Mouse (Mus musculus) heart, embryonic 10.5 days (tissue): ENCODE data around the gene Stk11ip. TPM values are rescaled to one million over a fixed set of nuclear protein-coding genes. Genes with fewer than 3 reads are reported as not detected.

ENCODE experiments used
- DNase-seq: peaks from one replicate; pipeline ENCODE4 v3.0.0-alpha.2; 2017; ENCODE audit warnings: low spot score
- H3K27ac ChIP-seq: fragments of 300-500 bp; sonication (generic); 2 replicates; pipeline ENCODE4 v1.5.1; 2016; ENCODE audit warnings: mild to moderate bottlenecking
- H3K27me3 ChIP-seq: fragments of 300-500 bp; sonication (generic); 2 replicates; pipeline ENCODE4 v1.6.1; 2016; ENCODE audit warnings: mild to moderate bottlenecking; ENCODE audit not compliant: poor library complexity, insufficient read depth, severe bottlenecking
- H3K36me3 ChIP-seq: fragments of 300-500 bp; sonication (generic); 2 replicates; pipeline ENCODE4 v1.6.1; 2016; ENCODE audit warnings: mild to moderate bottlenecking, moderate library complexity
- H3K4me1 ChIP-seq: fragments of 300-500 bp; sonication (generic); 2 replicates; pipeline ENCODE4 v1.6.1; 2016; ENCODE audit warnings: mild to moderate bottlenecking
- H3K4me3 ChIP-seq: fragments of 300-500 bp; sonication (generic); 2 replicates; pipeline ENCODE4 v1.5.1; 2016; ENCODE audit warnings: mild to moderate bottlenecking, moderate library complexity
- H3K9me3 ChIP-seq: fragments of 300-500 bp; sonication (generic); 2 replicates; pipeline ENCODE4 v1.6.1; 2016; ENCODE audit warnings: mild to moderate bottlenecking, moderate library complexity
- WGBS: fragments of 180-500 bp; shearing (Covaris S2); methylation state at CpG from one replicate; pipeline ENCODE4 v1.1.7; 2016; 5-methylcytosine and 5-hydroxymethylcytosine counted together
- polyA plus RNA-seq: library from polyadenylated mRNA; unstranded; fragments of >200 nt; fragmentation: Nextera tagmentation; extraction: Ambion mirVana; gene quantifications from 2 replicates; pipeline ENCODE4 v1.2.1, GENCODE M21; 2016

Stk11ip gene
- polyA plus RNA-seq, 1 experiment from 2014 or later, result 22.3 TPM

DNA sequence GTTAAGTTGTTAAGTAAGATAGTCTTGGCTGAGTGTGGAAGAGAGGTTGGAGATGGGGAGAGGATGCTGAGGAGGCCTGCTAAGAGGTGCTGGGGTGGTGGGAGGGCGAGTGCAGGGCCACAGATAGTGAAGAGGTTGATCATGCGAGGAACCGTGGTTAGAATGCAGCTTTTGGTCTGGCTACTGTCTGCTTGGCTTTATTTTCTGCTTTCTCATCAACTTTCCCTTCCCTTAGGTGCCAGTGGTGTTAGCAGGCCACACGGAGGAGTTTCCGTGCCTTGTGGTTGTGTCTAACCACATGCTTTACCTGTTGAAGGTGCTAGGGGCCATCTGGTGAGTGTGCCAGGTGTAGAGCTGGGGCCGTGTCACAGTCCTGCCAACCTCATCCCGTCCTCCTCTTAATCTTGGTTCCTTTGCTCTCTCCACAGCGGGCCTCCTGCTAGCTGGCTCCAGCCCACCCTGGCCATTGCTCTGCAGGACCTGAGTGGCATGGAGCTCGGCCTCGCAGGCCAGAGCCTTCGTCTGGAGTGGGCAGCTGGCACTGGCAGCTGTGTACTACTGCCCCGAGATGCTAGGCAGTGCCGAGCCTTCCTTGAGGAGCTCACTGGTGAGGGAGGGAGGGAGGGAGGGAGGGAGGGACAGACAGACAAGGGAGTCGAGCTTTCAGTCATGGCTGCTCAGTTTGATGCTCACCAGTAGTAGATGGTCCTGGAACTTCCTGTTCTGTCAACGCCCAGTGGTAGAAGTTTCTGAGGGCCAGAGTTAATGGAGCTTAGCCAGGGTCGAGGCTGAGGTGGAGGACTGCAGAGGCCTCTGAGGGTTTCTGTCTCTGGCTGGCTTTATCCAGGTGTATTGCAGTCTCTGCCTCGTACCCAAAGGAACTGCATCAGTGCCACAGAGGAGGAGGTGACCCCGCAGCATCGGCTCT is 12.3 kb downstream of the Stk11ip start:
- DNase-seq, result no peak
- Histone ChIP-seq H3K9me3 (no peaks in the 10 kb centered on the region), H3K4me3 (no peak overlapping the region), H3K36me3 (peaks cover 68% of the 10 kb centered on the region), H3K27ac (peak overlapping the region; percentile 38; the same call in 1 of the 2 replicates), H3K4me1 (0 out of 2 replicates have a peak, but pooled peaks cover 5% of the 10 kb centered on the region), H3K27me3 (no peaks in the 10 kb centered on the region)
- WGBS, result 81% methylated on average over 19 of the region's 19 CpGs

DNA sequence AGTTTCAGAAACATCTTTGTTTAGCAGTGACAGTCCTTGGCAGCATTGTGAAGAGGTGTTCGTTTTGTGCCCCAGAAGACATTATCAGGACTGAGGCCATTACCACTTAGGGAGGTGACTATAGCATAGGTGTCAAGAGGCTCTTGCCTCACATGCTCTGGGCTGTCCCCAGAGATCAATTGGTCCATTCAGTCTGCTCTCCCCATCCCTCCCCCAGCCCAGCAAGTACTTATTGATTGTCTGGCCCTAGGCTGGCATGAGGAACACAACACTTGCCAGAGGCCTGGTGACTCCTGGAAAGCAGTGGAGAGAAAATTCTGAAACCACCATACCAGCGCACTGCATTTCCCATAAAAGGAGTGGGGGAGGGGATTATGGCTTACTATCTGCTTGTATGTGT is 16.3 kb downstream of the Stk11ip start:
- Histone ChIP-seq H3K27me3 (no peaks in the 10 kb centered on the region), H3K4me1 (0 out of 2 replicates have a peak, but pooled peaks cover 5% of the 10 kb centered on the region), H3K36me3 (peaks cover 39% of the 10 kb centered on the region), H3K4me3 (no peak overlapping the region), H3K9me3 (no peaks in the 10 kb centered on the region), H3K27ac (no peak overlapping the region)
- no peak for DNase-seq
- 56% methylated on average over 2 of the region's 2 CpGs for WGBS

DNA sequence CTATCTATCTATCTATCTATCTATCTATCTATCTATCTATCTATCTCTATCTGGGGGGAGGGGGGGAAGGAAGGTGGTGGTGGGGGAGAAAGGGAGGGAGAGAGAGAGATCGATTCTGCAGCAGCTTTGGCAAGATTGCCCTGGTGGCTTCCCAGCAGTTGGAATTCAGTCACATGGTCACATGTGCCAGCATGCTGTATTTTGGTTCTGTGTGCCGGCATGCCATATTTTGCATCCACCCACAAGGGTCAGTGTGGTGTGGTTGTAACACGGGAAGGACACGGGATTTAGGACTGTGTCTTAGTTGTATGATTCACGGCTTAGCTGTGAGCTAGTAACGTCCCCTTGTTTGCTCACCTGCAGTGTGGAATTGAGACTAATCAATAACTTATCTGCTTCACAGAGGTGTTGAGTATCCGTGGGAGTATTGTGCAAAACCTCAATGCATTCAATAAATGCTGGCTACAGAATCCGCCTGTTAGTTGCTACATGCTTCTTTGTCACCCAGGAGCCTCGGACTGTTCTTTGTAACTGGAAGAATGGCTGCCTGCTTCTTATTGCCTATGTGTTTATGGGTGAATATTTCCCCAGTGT is 17.4 kb downstream of the Stk11ip start:
- Histone ChIP-seq H3K9me3 (no peaks in the 10 kb centered on the region), H3K36me3 (peaks cover 28% of the 10 kb centered on the region), H3K27me3 (no peaks in the 10 kb centered on the region), H3K4me1 (0 out of 2 replicates have a peak, but pooled peaks cover 5% of the 10 kb centered on the region), H3K4me3 (no peak overlapping the region), H3K27ac (no peak overlapping the region)
- DNase-seq, result no peak
- 73% methylated on average over 9 of the region's 9 CpGs for WGBS

DNA sequence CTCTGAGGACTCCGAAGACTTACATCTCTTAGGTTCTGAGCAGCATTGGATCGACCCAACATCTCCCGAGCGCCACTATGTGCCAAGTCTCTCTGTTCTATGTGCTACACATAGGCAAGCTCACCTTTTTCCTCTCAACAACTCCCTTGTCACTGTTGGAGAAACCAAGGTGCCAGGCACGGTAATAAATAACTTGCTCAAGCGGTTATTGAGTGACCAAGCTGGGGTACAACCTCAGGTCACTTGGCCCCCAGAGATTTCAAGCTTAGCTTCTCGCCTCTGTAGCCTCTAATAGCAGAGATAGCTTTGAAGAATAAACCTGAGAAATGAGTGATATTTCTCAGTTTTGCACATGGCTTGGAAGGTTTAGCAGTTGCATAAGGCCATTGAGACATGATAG is 20.2 kb downstream of the Stk11ip start:
- no peaks in the 10 kb centered on the region for H3K9me3 ChIP-seq
- 84% methylated on average over 7 of the region's 7 CpGs for WGBS

GRCm38 (mm10) chr1:75544351-75544750 is 23.0 kb downstream of the Stk11ip start:
- no peak for DNase-seq
- no peak overlapping the region for H3K27ac ChIP-seq
- peaks cover 18% of the 10 kb centered on the region for H3K36me3 ChIP-seq
- 86% methylated on average over 6 of the region's 6 CpGs for WGBS
- H3K9me3 ChIP-seq, result no peaks in the 10 kb centered on the region
- peaks cover 39% of the 10 kb centered on the region for H3K4me1 ChIP-seq
- no peak overlapping the region for H3K4me3 ChIP-seq
- peaks cover 11% of the 10 kb centered on the region; the same call in 1 of the 2 replicates for H3K27me3 ChIP-seq

More for the DNA sequence above, 20.2 kb downstream of the Stk11ip start:
- peaks cover 2% of the 10 kb centered on the region; the same call in 1 of the 2 replicates for H3K36me3 ChIP-seq
- peaks cover 4% of the 10 kb centered on the region; the same call in 1 of the 2 replicates for H3K27me3 ChIP-seq
- DNase-seq, result no peak
- H3K4me3 ChIP-seq, result no peak overlapping the region
- H3K4me1 ChIP-seq, result peaks cover 17% of the 10 kb centered on the region
- H3K27ac ChIP-seq, result no peak overlapping the region

DNA sequence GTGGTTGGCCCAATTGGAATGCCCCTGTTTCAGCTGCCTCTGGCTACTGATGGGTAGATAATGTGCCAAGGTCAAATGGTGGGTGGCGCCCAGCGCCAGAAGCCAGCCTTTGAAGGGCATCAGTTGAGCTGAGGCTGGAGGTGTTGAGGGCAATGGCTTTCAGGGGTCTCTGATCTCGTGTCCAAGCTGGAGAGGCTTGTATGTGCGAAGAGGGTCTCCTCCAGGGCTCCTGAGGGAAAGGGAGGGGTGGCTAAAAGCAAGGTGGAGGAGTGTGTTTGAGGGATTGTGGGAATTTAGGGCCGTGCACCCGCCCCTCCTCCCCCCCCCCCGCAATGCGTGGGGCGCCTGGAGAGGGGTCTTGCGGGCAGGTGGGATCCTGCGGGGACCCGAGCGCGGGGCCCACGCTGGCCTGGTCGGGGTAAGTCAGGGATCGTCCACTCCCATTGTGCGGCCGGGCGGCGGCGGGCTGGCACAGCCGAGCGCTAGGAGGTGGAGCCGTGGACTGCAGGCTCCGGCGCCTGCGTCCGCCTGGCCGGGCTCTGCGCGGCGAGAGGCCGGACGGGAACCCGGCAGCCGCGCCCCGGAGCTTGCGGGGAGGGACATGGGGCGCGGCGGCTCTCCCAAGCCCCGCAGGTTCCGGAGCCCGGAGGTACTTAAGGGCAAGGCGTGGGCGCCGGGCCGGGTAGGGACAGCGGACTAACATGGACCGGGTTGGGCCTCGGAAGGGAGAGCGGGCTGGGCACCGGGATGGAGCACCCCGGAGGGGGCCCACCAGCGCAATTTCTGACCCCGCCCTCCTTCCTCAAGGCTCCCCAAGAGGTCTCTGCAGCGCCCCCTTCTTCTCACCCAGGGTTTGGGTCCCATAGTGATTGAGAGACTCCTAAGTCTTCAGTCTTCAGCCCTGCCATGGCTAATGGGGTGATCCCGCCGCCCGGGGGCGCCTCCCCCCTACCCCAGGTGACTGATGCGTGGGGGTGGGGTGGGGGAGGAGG is 24.9 kb downstream of the Stk11ip start, which contains the start of gene Slc4a3:
Gene Slc4a3 (plus strand): TSS at position 302 of the 992 bp plus-strand sequence.
- Histone ChIP-seq H3K36me3 (peaks cover 36% of the 10 kb centered on the region), H3K27me3 (peaks cover 11% of the 10 kb centered on the region; the same call in 1 of the 2 replicates), H3K4me3 (peak within 1 kb of the TSS; percentile 92), H3K4me1 (peaks cover 44% of the 10 kb centered on the region), H3K27ac (peak within 1 kb of the TSS; percentile 97), H3K9me3 (no peaks in the 10 kb centered on the region)
- no peak for DNase-seq
- 1% methylated on average over 54 of the region's 64 CpGs for WGBS

DNA sequence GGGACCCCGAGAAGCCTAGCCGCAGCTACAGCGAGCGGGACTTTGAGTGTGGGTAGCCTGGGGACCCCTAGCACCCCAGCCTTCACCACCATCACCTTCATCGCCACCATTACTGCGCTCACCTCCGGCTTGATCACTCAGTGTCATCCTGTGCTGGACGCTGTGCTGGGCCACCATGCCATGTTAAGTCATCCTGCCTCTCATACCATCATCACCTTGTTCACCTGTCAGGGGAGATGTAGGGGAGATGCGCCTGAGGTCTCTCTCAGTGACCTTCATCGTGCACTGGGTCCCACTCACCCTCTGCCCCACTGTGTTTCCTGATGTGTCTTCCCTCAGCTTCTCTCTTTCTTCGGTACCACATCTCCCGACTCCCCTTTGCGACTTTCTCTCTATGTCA is 26.0 kb downstream of the Stk11ip start:
- H3K9me3 ChIP-seq, result no peaks in the 10 kb centered on the region
- 88% methylated on average over 13 of the region's 13 CpGs for WGBS
- DNase-seq, result no peak
- peaks cover 11% of the 10 kb centered on the region; the same call in 1 of the 2 replicates for H3K27me3 ChIP-seq
- H3K4me3 ChIP-seq, result peak overlapping the region; percentile 92
- H3K4me1 ChIP-seq, result peaks cover 44% of the 10 kb centered on the region
- peak overlapping the region; percentile 97; the same call in 1 of the 2 replicates for H3K27ac ChIP-seq
- peaks cover 47% of the 10 kb centered on the region for H3K36me3 ChIP-seq

GRCm38 (mm10) chr1:75548083-75548482 is 26.8 kb downstream of the Stk11ip start:
- Histone ChIP-seq H3K27me3 (peaks cover 11% of the 10 kb centered on the region; the same call in 1 of the 2 replicates), H3K4me1 (peaks cover 44% of the 10 kb centered on the region), H3K4me3 (no peak overlapping the region), H3K9me3 (no peaks in the 10 kb centered on the region), H3K27ac (no peak overlapping the region), H3K36me3 (peaks cover 54% of the 10 kb centered on the region)
- 86% methylated on average over 3 of the region's 3 CpGs for WGBS
- DNase-seq, result no peak

- peaks cover 62% of the 10 kb centered on the region for H3K36me3 ChIP-seq
- 79% methylated on average over 17 of the region's 17 CpGs for WGBS
- peak overlapping the region; percentile 24; the same call in 1 of the 2 replicates for H3K27ac ChIP-seq
- peaks cover 47% of the 10 kb centered on the region for H3K4me1 ChIP-seq
- peaks cover 11% of the 10 kb centered on the region; the same call in 1 of the 2 replicates for H3K27me3 ChIP-seq
- no peak overlapping the region for H3K4me3 ChIP-seq
- no peak for DNase-seq
- H3K9me3 ChIP-seq, result no peaks in the 10 kb centered on the region
Measured at GRCm38 (mm10) chr1:75548871-75549270, 27.5 kb downstream of the Stk11ip start.

DNA sequence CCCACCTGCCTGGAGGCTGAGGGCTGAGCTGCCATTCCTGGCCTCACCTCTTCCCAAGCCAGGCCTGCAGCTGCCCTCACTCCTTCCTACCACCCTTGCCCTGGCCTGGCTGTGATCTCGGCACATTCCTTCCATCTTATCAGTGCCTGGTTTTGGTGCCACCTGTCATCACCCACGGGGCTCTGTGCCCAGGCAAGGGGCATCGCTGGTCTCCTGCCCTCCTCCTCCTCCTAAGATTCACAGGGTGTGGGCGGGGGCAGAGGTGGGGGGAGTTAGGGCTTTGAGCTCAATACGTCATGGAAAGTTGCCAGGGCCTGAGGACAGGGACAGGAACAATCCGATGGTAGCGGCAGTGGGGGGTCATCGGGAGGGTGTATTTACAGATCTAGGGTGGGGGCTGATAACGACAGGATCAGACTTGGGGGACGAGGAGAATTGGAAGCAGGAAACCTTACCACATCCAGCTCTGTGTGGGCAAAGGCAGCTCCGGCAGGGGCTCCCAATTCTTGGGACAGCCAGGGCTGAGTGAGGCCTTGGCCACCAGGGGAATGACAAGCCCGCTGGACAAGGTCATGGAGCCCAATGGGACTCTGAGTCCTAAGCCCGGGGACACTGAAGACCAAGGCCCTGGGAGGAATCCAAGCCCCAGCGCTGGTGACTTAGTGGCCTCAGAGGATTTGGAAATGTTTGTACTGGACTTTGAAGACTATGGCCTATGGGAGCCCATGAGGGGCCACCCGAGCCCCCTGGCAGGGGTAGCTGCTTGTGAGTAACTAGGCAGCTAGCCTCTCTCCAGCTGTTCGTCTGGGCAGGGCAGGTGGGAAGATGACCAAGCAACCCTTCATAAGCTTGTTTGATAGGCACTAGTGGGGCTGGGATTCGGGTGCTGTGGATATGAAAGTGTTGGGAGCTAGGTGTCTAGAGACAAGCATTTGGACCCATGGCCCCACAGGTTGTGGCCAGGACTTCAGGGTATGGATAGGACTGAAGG is 28.3 kb downstream of the Stk11ip start:
- 70% methylated on average over 17 of the region's 17 CpGs for WGBS
- DNase-seq, result no peak
- Histone ChIP-seq H3K27ac (peak overlapping the region; percentile 24), H3K9me3 (no peaks in the 10 kb centered on the region), H3K4me1 (peaks cover 47% of the 10 kb centered on the region), H3K36me3 (peaks cover 69% of the 10 kb centered on the region), H3K4me3 (no peak overlapping the region), H3K27me3 (peaks cover 11% of the 10 kb centered on the region; the same call in 1 of the 2 replicates)

- Histone ChIP-seq H3K4me1 (peaks cover 52% of the 10 kb centered on the region), H3K4me3 (no peak overlapping the region), H3K27ac (no peak overlapping the region), H3K36me3 (peaks cover 79% of the 10 kb centered on the region), H3K9me3 (no peaks in the 10 kb centered on the region), H3K27me3 (0 out of 2 replicates have a peak, but pooled peaks cover 7% of the 10 kb centered on the region)
- no peak for DNase-seq
- WGBS, result 90% methylated on average over 15 of the region's 15 CpGs
Measured at GRCm38 (mm10) chr1:75550586-75550985, 29.3 kb downstream of the Stk11ip start.
